Comparison of ENCODE assay signal across 34 mouse cellular contexts in the genomic region with DNA sequence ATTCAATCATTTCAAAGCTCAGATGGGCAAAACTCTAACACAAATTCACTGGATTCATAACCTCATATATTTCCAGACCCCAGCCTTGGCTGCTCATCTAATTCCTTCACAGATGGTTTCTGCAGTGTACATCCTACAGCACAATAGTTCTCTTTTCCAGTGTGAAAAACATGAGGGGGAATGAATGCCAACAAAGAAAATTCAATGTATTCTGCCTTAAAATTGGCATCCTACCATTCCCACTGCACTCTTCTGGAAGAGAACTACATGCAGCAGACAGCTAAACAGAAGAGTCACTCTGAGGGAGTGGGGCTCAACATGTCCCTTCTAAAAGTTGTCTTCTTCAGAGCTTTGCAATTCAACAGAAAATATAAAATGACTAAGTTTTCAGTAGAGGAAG. TPM values are rescaled to one million over a fixed set of nuclear protein-coding genes. Genes with fewer than 3 reads are reported as not detected.
A peak's percentile ranks its signal among the peaks of the same experiment; 100 is the strongest.
DNase-seq lines count a peak whose midpoint lies in the region; ATAC-seq lines count a peak whose summit lies in the region.
"Had no signal": no experiment of that assay in that cellular context is flagged by ENCODE, and none has a peak within 500 bp of the region (broad histone marks: within the 10 kb centered on the region; RNA-seq: fewer than 3 reads in every experiment).

No protein-coding gene starts in this region.

- ATAC-seq in hindbrain, embryonic 14.5 days (ENCODE audit: low FRiP score) = no peak
- ATAC-seq: activated CD4-positive, CD25-positive, alpha-beta regulatory T cell, adult 4 months; CD4-positive, CD25-positive, alpha-beta regulatory T cell, adult 4 months; forebrain, embryonic 16.5 days; hindbrain, postnatal 0 days; inflammation-experienced regulatory T-cells, adult 6 months had no signal

- H3K4me1 ChIP-seq in hindbrain, embryonic 14.5 days (replicated peaks; ENCODE audit: control insufficient read depth, insufficient read depth, low read length) = no peaks in the 10 kb centered on the region
- H3K4me1 ChIP-seq: embryonic facial prominence, embryonic 12.5 days; embryonic facial prominence, embryonic 15.5 days; forebrain, embryonic 12.5 days; heart, embryonic 12.5 days; heart, embryonic 15.5 days; hindbrain, embryonic 10.5 days; hindbrain, embryonic 13.5 days had no signal

- H3K9ac ChIP-seq in hindbrain, embryonic 14.5 days = no peak overlapping the region
- H3K9ac ChIP-seq: embryonic facial prominence, embryonic 12.5 days; embryonic facial prominence, embryonic 15.5 days; forebrain, embryonic 12.5 days; heart, embryonic 12.5 days; heart, embryonic 15.5 days; hindbrain, embryonic 13.5 days had no signal

- H3K4me2 ChIP-seq in hindbrain, embryonic 14.5 days (replicated peaks) = no peak overlapping the region
- H3K4me2 ChIP-seq: embryonic facial prominence, embryonic 12.5 days; embryonic facial prominence, embryonic 15.5 days; forebrain, embryonic 12.5 days; heart, embryonic 12.5 days; heart, embryonic 15.5 days; hindbrain, embryonic 13.5 days had no signal

- DNase-seq in layer of hippocampus, adult 9-11 months = peak; percentile 4
- no peak for DNase-seq in layer of hippocampus, postnatal 10 days (ENCODE audit: low spot score in 2 of 2)
- DNase-seq in right cerebral cortex, postnatal 25 days = peak; percentile 5
- no peak for DNase-seq in right cerebral cortex, adult 2 months (ENCODE audit: low spot score in 2 of 2)
- DNase-seq in telencephalon, adult 2 months (ENCODE audit: low read depth, low spot score) = peak; percentile 35
- DNase-seq in hindbrain, embryonic 14.5 days (ENCODE audit: low spot score) = no peak
- DNase-seq: adrenal gland, adult 8-10 months; adrenal gland, postnatal 25 days; cerebellum, adult 11 months; cerebellum, adult 2 months; cerebellum, adult 9-11 months; cerebellum, postnatal 25 days; gastrocnemius, postnatal 25 days; heart, adult 18-20 months; heart, postnatal 10 days; heart, postnatal 36 days had no signal

- H3K27ac ChIP-seq in hindbrain, embryonic 14.5 days = no peak overlapping the region
- H3K27ac ChIP-seq: embryonic facial prominence, embryonic 12.5 days; embryonic facial prominence, embryonic 15.5 days; forebrain, embryonic 12.5 days; heart, embryonic 15.5 days; hindbrain, embryonic 10.5 days; hindbrain, embryonic 13.5 days; hindbrain, postnatal 0 days had no signal

- H3K27me3 ChIP-seq in hindbrain, embryonic 14.5 days (ENCODE audit: control insufficient read depth, insufficient read depth, low read length) = no peaks in the 10 kb centered on the region
- H3K27me3 ChIP-seq: embryonic facial prominence, embryonic 12.5 days; embryonic facial prominence, embryonic 15.5 days; forebrain, embryonic 12.5 days; heart, embryonic 12.5 days; heart, embryonic 15.5 days; hindbrain, embryonic 13.5 days had no signal

- H3K9me3 ChIP-seq in hindbrain, embryonic 14.5 days (ENCODE audit: control insufficient read depth, low read length) = no peaks in the 10 kb centered on the region
- H3K9me3 ChIP-seq: embryonic facial prominence, embryonic 12.5 days; embryonic facial prominence, embryonic 15.5 days; forebrain, embryonic 12.5 days; heart, embryonic 12.5 days; heart, embryonic 15.5 days; hindbrain, embryonic 10.5 days; hindbrain, embryonic 13.5 days had no signal

- no peaks in the 10 kb centered on the region for H3K36me3 ChIP-seq in hindbrain, embryonic 14.5 days (replicated peaks; ENCODE audit: control insufficient read depth, insufficient read depth)
- H3K36me3 ChIP-seq: embryonic facial prominence, embryonic 12.5 days; embryonic facial prominence, embryonic 15.5 days; forebrain, embryonic 12.5 days; heart, embryonic 12.5 days; heart, embryonic 15.5 days; hindbrain, embryonic 10.5 days; hindbrain, embryonic 13.5 days had no signal

- no peak overlapping the region for H3K4me3 ChIP-seq in hindbrain, embryonic 14.5 days (replicated peaks; ENCODE audit: low read length)
- H3K4me3 ChIP-seq: embryonic facial prominence, embryonic 12.5 days; embryonic facial prominence, embryonic 15.5 days; forebrain, embryonic 12.5 days; heart, embryonic 12.5 days; heart, embryonic 15.5 days; hindbrain, embryonic 10.5 days; hindbrain, embryonic 13.5 days had no signal

RNA-seq across cellular contexts. Expression of gene Gm597, which starts 26.6 kb away (rescaled TPM):
- total RNA-seq in layer of hippocampus, postnatal 10 days (2021) = not detected
- not detected in 2 replicates for polyA plus RNA-seq in hindbrain, embryonic 14.5 days (2014; fragmentation: Nextera tagmentation; extraction: Ambion mirVana)
- total RNA-seq: adrenal gland, adult 8-10 months; adrenal gland, postnatal 25 days; common myeloid progenitor, adult 5-6 weeks; gastrocnemius, adult 8-10 months; gastrocnemius, postnatal 25 days; heart, adult 18-20 months; heart, postnatal 10 days; heart, postnatal 36 days; hindbrain, postnatal 0 days; MEL had no signal
- polyA plus RNA-seq: activated CD4-positive, CD25-positive, alpha-beta regulatory T cell, adult 4 months; C2C12; CD4-positive, CD25-positive, alpha-beta regulatory T cell, adult 4 months; cerebellum, adult 2 months; embryonic facial prominence, embryonic 12.5 days; embryonic facial prominence, embryonic 15.5 days; forebrain, embryonic 12.5 days; forebrain, embryonic 16.5 days; frontal cortex, adult 2 months; gonadal fat pad, adult 2 months; heart, embryonic 12.5 days; heart, embryonic 15.5 days; hindbrain, embryonic 10.5 days; hindbrain, embryonic 13.5 days; hindbrain, postnatal 0 days; inflammation-experienced regulatory T-cells, adult 6 months had no signal

Comparison
In these comparisons a context has a peak if more than half of its experiments do, and no peak if none do; other contexts are left out.
1. DNase-seq: peak in layer of hippocampus, adult 9-11 months (single experiment), right cerebral cortex, postnatal 25 days (single experiment) and telencephalon, adult 2 months (single experiment); none in layer of hippocampus, postnatal 10 days (0 of 2), right cerebral cortex, adult 2 months (0 of 2) and hindbrain, embryonic 14.5 days (single experiment).